Mouse (Mus musculus) splenic B cell, adult 2 months (primary cell): ENCODE data around the gene Ppy.

Experiments used
- DNase-seq: peaks from one replicate; pipeline ENCODE4 v3.0.0-alpha.2; 2011; ENCODE audit warnings: low read depth, low spot score
- H3K27me3 ChIP-seq: 2 replicates; pipeline ENCODE4 v1.6.1; 2012; ENCODE audit warnings: mild to moderate bottlenecking, low read length, moderate library complexity, mixed read lengths; ENCODE audit not compliant: control insufficient read depth, poor library complexity, insufficient read depth, severe bottlenecking
- H3K36me3 ChIP-seq: 2 replicates; pipeline ENCODE4 v1.6.1; 2012; ENCODE audit warnings: mild to moderate bottlenecking, low read length, moderate library complexity, mixed read lengths; ENCODE audit not compliant: control insufficient read depth, poor library complexity, insufficient read depth, severe bottlenecking

Ppy gene

GRCm38 (mm10) chr11:102070426-102070825 is 30.7 kb downstream of the Ppy start:
- DNase-seq = no peak
- Histone ChIP-seq H3K36me3 (no peaks in the 10 kb centered on the region), H3K27me3 (no peaks in the 10 kb centered on the region)

GRCm38 (mm10) chr11:102069633-102070032 is 31.5 kb downstream of the Ppy start:
- no peak for DNase-seq
- Histone ChIP-seq H3K27me3 (no peaks in the 10 kb centered on the region), H3K36me3 (no peaks in the 10 kb centered on the region)

- DNase-seq = no peak
- H3K36me3 ChIP-seq = no peaks in the 10 kb centered on the region
- H3K27me3 ChIP-seq = no peaks in the 10 kb centered on the region
Observed at GRCm38 (mm10) chr11:102068969-102069368, 32.1 kb downstream of the Ppy start.

- no peak for DNase-seq
Observed at GRCm38 (mm10) chr11:102063076-102063475, 38.0 kb downstream of the Ppy start.

GRCm38 (mm10) chr11:102061941-102062473 is 39.1 kb downstream of the Ppy start:
- Histone ChIP-seq H3K27me3 (no peaks in the 10 kb centered on the region), H3K36me3 (no peaks in the 10 kb centered on the region)
- DNase-seq = no peak

More at GRCm38 (mm10) chr11:102063076-102063475, 38.0 kb downstream of the Ppy start:
- no peaks in the 10 kb centered on the region for H3K36me3 ChIP-seq
- no peaks in the 10 kb centered on the region for H3K27me3 ChIP-seq

- Histone ChIP-seq H3K27me3 (no peaks in the 10 kb centered on the region), H3K36me3 (no peaks in the 10 kb centered on the region)
- peak; percentile 66 for DNase-seq
Observed at GRCm38 (mm10) chr11:102061236-102061940, 39.7 kb downstream of the Ppy start.

GRCm38 (mm10) chr11:102053847-102054246 is 47.3 kb downstream of the Ppy start:
- Histone ChIP-seq H3K36me3 (no peaks in the 10 kb centered on the region), H3K27me3 (no peaks in the 10 kb centered on the region)
- DNase-seq = peak; percentile 59

GRCm38 (mm10) chr11:102053183-102053582 is 47.9 kb downstream of the Ppy start:
- no peaks in the 10 kb centered on the region for H3K36me3 ChIP-seq
- H3K27me3 ChIP-seq = no peaks in the 10 kb centered on the region
- DNase-seq = no peak

- Histone ChIP-seq H3K27me3 (no peaks in the 10 kb centered on the region), H3K36me3 (no peaks in the 10 kb centered on the region)
- DNase-seq = no peak
Observed at GRCm38 (mm10) chr11:102052697-102053096, 48.4 kb downstream of the Ppy start.

- DNase-seq = no peak
- Histone ChIP-seq H3K27me3 (no peaks in the 10 kb centered on the region), H3K36me3 (no peaks in the 10 kb centered on the region)
Observed at GRCm38 (mm10) chr11:102051954-102052353, 49.2 kb downstream of the Ppy start.

GRCm38 (mm10) chr11:102051541-102051940 is 49.6 kb downstream of the Ppy start:
- Histone ChIP-seq H3K36me3 (no peaks in the 10 kb centered on the region), H3K27me3 (no peaks in the 10 kb centered on the region)
- DNase-seq = no peak
